Mouse (Mus musculus): ENCODE data around the gene Tmem60.

Tmem60 gene

DNA sequence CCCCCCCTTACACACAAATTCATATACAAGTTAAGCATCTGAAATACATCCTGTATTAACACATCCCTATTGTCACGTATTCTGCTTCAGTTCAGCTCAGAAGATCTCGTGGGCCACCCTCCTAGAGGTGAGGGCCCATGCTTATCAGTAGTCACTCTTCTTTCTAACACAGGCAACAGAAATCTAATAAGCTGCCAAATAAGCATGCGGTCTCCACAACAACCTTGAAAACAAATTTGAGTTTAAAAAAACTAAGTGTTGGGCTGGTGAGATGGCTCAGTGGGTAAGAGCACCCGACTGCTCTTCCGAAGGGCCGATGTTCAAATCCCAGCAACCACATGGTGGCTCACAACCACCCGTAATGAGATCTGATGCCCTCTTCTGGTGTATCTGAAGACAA is 24.2 kb downstream of the Tmem60 start:
- no peak for DNase-seq (ENCODE audit: low spot score in 2 of 2)

DNA sequence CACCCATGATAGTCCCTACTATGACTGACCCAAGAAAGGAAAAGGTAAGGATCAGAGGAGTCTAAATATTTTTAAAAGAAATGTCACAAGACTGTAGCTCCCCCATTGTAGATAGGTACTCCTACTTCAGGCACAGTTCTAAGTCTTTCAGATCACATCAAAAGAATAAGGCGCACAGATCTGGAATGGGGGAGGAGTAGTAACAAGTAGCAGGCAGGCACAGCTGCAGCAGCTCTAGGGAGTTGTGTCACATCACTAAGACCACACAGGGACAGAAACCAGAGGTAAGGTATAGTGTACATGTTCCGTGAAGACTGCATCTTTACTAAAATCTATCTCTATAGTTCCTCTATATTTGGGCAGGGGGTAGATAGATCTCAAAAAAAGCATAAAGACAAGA is 29.8 kb downstream of the Tmem60 start:
- DNase-seq (ENCODE audit: low spot score in 2 of 2), result no peak

DNA sequence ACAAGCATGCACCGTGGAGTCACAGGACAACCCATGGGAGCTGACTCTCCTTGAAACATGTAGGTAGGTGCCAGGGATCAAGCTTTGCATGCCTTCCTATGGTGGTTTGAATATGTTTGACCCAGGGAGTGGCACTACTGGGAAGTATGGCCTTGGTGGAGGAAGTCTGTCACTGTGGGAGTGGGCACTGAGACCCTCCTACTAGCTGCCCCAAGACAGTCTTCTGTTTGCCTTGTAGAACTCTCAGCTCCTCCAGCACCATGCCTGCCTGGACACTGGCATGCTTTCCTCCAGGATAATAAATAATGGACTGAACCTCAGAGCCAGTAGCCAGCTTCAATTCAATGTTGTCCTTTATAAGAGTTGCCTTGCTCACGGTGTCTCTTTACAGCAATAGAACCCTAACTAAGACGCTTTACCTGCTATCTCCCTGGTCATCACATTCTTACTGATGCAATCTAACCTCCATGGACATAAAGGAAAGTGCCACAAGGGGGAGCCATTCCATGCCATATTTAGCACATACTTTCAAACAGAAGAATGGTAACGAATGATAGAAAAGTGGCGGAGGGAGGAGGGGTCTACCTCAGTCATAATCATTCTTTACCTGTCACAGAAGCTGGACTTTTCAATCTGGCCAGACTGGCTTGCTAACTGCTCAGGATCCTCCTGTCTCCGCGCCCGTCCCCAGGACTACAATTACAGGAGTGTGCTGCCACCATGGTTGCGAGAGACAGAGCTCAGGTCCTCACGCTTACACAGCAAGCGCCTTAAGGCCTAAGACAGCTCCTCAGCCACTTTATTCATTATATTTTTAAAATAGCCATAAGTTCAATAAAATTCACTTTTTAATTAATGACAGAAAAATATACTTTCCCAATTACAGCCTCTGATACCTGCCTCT is 31.6 kb downstream of the Tmem60 start:
- peak in 1 of 2 experiments; percentile 65 for DNase-seq (ENCODE audit: low spot score in 2 of 2)

DNA sequence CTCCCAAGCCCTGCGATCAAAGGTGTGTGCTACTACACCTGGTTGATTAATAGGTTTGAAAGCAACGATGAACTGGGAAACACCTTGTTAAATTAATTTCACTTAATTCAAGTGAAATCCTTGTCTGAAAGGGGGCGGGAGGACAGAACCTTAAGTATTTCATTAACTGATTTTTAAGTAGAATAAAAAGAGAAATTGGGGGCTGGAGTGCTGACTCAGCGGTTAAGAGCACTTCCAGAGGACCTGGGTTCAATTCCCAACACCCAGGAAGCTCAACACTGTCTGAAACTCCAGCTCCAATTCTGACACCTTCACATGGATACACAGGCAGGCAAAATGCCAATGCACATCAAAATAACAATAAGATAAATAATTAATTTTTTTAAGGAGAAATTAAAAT is 37.0 kb downstream of the Tmem60 start:
- no peak for DNase-seq (ENCODE audit: low spot score in 2 of 2)

DNA sequence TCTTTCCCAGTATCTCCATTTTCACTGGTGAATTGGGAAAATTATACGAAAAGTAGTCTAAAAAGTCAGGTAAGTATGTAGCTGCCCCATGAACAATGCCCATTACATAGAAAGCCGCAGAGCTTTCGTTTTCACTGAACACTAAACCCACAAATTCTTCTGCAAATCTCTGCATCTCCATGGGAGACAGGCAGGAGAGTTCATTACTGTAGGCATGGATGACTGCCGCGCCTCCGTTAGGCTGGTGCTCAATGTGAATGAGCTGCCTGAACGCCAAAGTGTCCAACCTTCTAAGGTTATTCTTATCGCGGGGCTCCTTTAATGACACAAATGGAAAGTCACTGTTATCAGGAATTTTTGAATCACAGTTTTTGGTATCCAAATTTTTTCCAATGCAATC is 37.6 kb downstream of the Tmem60 start:
- DNase-seq (ENCODE audit: low spot score in 2 of 2), result no peak

DNA sequence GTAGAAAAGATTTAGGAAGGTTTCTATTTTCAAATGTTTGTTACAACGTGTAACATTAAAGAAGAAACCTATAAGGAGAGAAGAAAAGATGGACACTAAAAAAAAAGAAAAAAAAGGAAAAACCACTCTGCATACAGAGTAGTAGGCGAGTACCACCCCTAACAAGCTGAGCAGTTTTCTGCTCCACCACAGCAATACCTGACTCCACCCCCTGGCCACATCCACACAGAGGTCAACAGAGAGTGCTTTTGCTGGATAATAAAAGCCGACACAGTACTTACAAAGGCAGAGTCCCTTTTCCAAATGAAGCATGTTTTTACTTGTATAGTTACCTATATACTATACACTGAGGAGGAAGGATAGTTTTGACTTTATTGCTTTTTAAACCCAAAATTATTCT is 42.6 kb downstream of the Tmem60 start:
- DNase-seq (ENCODE audit: low spot score in 2 of 2), result no peak

DNA sequence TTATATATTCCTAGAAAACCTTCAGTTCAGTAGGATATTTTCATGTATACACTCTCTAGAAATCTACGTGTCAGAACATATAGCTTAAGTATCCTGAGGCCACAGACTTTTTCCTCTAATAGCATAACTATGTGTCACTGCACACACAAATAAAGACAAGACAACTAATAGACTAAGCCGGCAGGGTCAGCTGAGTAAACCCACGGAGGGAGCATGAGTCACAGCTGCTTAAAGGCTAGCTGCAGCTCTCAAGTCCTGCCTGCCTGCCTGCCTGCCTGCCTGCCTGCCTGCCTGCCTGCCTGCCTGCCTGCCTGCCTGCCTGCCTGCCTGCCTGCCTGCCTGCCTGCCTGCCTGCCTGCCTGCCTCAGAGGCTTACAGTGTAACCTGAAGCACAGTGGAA is 43.5 kb downstream of the Tmem60 start:
- no peak for DNase-seq (ENCODE audit: low spot score in 2 of 2)

DNA sequence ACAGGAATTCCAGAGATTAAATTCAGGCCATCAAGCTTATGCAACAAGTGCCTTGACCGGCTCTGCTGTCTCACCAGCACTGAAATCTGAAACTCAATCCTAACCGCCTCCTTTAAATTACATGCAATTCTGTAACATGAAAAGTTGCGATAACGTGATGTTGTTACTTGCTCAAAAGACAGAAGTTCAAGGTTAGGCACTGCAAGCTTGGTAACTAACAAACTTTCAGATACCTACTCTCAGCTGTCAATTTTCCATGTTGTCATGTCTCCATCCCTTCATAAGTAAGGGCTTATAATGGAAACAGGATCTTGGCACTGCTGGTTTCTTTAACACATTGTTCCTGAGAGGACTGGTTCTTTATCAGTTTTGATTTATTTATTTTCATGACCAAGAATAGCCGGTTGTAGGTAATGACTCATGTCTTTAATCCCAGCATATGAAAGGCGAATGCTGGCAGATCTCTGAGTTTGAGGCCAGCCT is 47.7 kb downstream of the Tmem60 start:
- no peak for DNase-seq (ENCODE audit: low spot score in 2 of 2)

DNA sequence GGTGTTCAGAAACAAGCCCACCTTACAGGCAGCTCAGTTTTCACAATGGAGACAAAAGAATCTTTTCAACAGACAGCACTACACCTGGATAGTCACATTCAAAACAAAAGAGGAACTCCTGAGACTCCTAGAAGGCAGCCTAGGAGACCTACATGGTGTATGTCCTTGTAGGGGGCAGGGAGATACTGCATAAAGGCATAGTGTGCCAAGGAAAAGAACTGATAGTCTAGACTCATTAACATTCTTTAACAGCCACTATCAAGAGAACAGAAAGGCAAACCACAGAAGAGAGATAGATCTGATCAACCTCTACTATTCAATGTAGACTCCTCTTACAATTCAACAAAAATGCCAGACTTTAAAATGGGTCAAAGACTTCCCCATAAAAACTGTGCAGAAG is 48.4 kb downstream of the Tmem60 start:
- DNase-seq (ENCODE audit: low spot score in 2 of 2), result no peak

DNA sequence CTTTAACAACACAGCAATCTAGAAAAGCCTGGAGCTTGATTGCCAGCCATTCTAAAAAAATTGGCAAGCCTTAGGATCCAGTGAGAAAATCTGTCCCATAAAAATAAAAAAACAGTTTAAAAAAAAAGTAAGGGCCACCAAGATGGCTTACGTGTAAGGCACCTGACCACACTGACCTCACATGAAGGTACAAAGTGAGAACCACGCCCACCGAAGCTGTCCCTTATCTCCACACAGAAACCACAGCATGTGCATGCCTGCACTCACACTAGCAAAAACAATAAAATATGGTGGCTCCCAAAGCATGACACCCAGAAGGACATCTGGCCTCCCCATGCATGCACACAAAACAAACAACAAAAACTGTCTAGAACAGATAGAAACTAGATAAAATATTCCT is 49.3 kb downstream of the Tmem60 start:
- DNase-seq (ENCODE audit: low spot score in 2 of 2), result no peak

DNA sequence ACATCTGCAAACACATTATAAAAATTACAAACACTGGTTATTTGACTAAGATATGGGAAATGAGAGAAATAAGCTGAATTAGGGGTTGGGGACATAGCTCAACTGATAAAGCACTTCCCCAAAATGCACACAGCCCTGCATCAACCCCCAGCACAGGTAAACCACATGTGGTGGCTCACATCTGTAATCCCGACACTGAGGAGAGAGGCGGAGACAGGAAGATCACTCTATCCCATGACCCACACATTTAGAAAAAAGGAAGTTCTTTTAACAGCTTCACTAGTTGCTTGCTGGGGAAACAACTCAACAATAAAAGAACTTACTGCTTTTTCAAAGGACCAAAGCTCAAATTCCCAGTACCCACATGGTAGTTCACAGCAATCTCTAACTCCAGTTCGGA is 50.6 kb downstream of the Tmem60 start:
- no peak for DNase-seq (ENCODE audit: low spot score in 2 of 2)

DNA sequence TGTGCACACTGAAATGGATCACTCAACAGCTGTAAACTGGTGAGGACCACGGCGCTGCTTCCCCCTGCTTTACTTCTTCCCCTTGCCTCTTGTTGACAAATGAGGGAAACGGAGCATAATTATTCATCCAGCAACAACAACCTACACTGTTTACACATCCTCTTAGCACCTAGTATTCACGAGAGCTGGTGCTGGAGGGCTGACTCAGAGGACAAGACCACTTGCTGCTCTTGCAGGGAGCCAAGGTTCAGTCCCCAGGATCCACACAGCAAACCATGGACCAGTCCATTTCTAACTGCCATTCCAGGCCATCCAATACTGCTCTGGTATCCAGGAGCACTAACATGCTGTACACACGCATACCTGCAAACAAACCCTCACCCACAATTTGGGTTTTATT is 53.9 kb downstream of the Tmem60 start:
- no peak for DNase-seq (ENCODE audit: low spot score in 2 of 2)
